Mouse (Mus musculus) stomach, postnatal 0 days (tissue): ENCODE measurements at regions not wholly inside any gene's neighbourhood (a gene's known extent, or its start where the extent isn't known, plus 50 kb on each side); places are given as distances from the start of the nearest gene placed in this dataset.

Source experiments
- CTCF ChIP-seq: IDR thresholded peaks from 2 replicates; pipeline ENCODE4 v1.5.1; 2016; ENCODE audit warnings: antibody characterized with exemption, low read depth, mild to moderate bottlenecking, moderate library complexity
- EP300 ChIP-seq: optimal IDR thresholded peaks from 2 replicates; pipeline ENCODE3; 2016; ENCODE audit warnings: antibody characterized with exemption

DNA sequence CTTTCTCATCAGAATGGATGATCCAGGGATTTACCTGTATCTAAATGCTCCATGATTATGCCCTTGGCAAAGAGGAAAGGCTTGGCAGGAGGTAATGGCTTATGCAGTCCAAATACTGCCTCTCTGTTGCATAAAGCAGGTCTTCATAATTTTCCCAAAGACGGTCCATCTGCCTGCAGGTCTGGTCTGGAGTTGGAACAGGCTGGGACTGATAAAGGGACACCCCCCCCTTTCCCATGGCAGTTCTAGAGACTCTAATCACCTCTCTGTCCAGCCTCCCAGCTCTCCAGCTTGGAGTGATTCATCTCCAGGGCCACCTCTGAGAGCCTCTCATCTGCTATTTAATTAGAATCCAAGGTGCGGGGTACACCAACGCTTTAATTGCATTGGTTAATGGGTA lies 65.9 kb upstream of the Glce start:
- TF ChIP-seq EP300 (no peak), CTCF (no peak)
